Mouse (Mus musculus) naive thymus-derived CD4-positive, alpha-beta T cell, adult 5 months (primary cell): Measurements from ENCODE around the gene Dennd1a. TPM values are rescaled to one million over a fixed set of nuclear protein-coding genes. Genes with fewer than 3 reads are reported as not detected.

Experiments
- polyA plus RNA-seq: library from polyadenylated mRNA; unstranded; fragments of 100-300 nt; shearing (Covaris generic); gene quantifications from one replicate; pipeline ENCODE4 v1.2.1, GENCODE M21; 2017

Gene Dennd1a
- 29.8 TPM for polyA plus RNA-seq

GRCm38 (mm10) chr2:38286733-38287551 lies at the start of gene Dennd1a:
Gene Dennd1a (minus strand): TSS chr2:38287390.

GRCm38 (mm10) chr2:37776016-37776415 lies 511.2 kb downstream of the Dennd1a start, which contains the start of gene Crb2:
Gene Crb2 (plus strand): TSS chr2:37776249.

Other genes starting within 250 kb of the Dennd1a start
- gene Lhx2, start 51.9 kb upstream of the Dennd1a start, polyA plus RNA-seq = 0.12 TPM
- 0.34 TPM for gene Nek6, start 224.3 kb upstream of the Dennd1a start, polyA plus RNA-seq